Mouse (Mus musculus): ENCODE measurements around the gene Sfn.

GRCm38 (mm10) chr4:133645680-133646079, 43.7 kb upstream of the Sfn start:
- TF ChIP-seq CTCF (IDR thresholded peaks at IDR 0.05; ENCODE audit: low read depth) (no peak), EP300 (IDR thresholded peaks at IDR 0.05; ENCODE audit: low read depth) (no peak)

All from liver, postnatal 0 days (tissue).